Mouse (Mus musculus) T-cell, adult 2 months (primary cell): Measurements from ENCODE around the gene Fam173a.
"Not testable (repeated sequence)": the region's sequence is repeated elsewhere in the genome, so short reads cannot be mapped to it uniquely, and the experiment has no call there.

ENCODE experiments used
- DNase-seq: peaks from one replicate; pipeline ENCODE4 v3.0.0; 2022; ENCODE audit warnings: low spot score

Fam173a gene

DNA sequence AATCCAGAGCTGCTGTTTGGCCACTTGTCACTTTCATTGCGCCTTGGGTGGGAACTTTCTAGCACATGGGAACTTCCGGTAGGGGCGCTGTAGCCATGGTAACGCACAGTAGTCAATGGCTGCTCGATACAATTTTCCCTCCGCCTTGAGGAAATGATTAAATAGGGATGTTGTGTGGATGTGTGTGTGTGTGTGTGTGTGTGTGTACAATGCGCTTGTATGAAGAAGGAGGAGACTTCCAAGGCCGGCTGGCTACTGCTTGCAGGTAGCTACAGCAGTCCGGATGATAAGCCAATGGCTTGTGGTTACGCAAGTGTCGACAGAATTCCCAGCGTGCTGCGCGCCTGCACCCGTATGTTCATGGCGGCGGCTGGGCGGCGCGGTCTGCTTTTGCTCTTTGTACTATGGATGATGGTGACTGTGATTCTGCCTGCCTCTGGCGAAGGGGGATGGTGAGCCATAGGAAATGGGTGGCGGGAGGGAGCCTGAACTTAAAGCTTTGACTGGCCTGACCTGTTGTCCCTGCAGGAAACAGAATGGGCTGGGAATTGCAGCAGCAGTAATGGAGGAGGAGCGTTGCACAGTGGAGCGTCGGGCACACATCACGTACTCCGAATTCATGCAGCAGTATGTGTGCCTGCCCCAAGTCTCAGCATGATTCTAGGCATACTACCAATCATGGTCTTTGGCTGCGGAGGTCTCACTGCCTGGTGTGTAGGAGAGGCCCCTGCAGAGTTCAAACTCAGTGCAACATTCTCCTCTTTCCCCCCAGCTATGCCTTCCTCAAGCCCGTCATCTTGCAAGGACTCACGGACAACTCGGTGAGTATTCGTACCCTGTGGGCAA, 36.2 kb upstream of the Fam173a start, which contains the start of gene Jmjd8:
Gene Jmjd8, plus strand, starts transcription at position 156 of the 846 bp plus-strand sequence.
- DNase-seq, result peak; percentile 73

GRCm38 (mm10) chr17:25828223-25828594, 35.5 kb upstream of the Fam173a start:
- DNase-seq, result no peak

DNA sequence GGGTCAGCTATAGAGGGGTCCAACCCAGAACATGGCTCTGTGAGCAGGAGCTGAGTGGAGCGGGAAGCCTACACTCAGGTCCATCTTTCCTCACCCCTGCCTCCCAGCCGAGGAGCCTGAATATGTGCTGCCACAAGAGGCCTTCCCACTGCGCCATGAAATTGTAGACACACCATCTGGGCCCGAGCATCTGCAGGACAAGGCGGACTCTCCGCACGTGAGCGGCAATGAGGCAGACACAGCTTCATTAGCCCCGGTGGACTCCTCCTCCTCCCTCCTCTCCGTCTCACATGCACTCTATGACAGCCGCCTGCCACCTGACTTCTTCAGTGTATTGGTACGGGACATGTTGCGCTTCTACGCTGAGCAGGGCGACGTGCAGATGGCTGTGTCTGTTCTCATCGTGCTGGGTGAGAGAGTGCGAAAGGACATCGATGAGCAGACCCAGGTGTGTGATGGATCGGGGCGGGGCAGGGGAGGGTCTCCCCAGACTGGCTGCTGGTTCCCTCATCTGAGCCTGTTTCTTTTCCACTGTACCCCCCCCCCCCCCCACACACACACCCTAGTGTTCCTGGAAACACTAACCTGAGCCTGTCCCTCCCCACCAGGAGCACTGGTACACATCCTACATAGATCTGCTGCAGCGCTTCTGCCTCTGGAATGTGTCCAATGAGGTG, 35.0 kb upstream of the Fam173a start:
- no peak for DNase-seq

- no peak for DNase-seq
Measured at GRCm38 (mm10) chr17:25827011-25827410, 34.3 kb upstream of the Fam173a start.

GRCm38 (mm10) chr17:25825984-25826570, 33.4 kb upstream of the Fam173a start:
- DNase-seq, result no peak

GRCm38 (mm10) chr17:25825311-25825710, 32.6 kb upstream of the Fam173a start:
- DNase-seq, result no peak

- DNase-seq, result no peak
Measured at GRCm38 (mm10) chr17:25824362-25825142, 31.9 kb upstream of the Fam173a start.

DNA sequence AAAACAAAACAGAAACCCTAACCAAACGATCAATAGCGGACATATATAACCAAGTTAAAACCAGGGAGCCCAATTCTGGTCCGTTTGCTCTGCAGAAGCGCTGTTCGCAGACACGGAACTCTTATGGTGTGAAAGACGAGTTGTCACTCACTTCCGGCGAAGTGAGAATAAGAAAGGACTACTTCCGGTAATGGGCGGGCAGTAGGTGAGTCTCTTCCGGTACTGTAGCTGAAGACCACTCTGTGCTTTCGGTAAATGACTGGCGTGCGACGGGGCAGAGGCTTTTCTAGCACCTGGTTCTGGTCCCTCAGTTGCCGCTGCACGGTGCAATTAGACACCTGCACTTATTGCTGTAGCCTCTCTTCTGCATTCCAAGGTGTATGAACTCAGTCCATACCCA, 30.8 kb upstream of the Fam173a start, which contains the start of gene Wdr24:
Gene Wdr24, plus strand, starts transcription at position 176 of the 400 bp plus-strand sequence.
- DNase-seq, result peak; percentile 82

DNA sequence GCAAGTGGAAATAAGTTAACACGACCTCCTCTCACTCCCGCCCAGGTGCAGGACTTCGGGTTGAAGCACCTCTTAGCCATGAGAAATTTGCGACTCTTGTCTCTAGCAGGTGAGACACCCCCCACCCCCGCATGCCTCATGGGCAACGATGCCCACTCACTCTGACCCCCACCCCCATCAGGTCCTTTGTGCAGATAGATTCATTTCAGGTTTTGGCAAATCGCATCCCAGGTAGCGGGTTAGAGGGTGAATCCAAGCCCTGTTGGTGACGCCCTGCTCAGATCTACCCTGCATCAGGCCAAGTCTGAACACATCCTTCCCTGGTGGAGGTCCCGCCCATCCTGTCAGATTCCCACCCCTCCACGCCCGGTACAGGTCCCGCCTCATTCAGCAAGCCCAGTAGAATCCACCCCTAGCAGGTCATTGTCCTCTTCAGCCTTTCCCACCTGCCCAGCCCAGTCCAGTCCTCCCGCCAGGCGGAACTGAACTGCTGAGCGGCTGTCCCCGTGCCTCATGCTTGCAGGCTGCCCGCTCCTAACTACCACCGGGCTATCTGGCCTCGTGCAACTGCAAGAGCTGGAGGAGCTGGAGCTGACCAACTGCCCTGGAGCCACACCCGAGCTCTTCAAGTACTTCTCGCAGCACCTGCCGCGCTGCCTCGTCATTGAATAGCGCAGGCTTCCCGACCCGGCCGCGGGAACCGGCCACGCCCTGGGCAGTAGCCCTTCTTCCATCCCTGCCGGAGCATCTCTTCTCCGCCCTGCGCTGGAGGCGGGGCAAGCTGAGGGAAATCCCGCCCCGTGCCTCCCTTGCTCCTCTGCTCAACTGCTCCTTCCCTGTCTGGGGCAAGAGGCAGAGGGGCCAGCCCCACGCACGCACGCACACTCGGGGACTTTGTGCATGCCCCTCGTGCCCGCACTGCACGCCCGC, 26.4 kb upstream of the Fam173a start:
- DNase-seq, result no peak

DNA sequence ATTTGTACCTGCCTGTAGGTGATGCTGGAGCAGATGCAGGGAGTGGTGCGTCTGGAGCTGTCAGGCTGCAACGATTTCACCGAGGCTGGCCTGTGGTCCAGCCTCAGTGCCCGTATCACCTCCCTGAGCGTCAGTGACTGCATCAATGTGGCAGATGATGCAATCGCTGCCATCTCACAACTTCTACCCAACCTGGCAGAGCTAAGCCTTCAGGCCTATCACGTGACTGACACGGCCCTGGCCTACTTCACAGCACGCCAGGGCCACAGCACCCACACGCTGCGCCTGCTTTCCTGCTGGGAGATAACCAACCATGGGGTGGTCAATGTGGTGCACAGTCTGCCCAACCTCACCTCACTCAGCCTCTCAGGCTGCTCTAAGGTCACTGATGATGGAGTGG, 25.0 kb upstream of the Fam173a start:
- DNase-seq, result no peak

DNA sequence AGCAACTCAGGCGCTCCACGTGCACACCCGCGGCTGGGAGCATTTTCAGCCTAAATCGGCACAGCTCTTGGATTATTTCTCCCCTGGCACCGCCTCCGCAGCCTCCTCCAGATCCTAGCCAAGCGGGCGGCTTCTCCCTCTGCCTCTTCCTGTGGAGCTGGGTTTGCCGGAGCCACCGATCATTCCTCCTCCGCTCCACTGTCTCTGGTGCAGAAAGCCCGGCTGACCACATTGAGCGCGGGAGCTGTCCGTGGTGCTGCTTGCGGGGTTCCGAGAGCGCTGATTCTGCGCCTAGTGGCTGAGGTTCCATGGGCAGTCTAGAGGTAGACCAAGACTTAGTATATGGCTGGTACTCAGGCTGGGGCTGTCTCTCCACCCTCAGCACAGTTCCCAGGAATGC, 20.8 kb upstream of the Fam173a start:
- peak; percentile 69 for DNase-seq

DNA sequence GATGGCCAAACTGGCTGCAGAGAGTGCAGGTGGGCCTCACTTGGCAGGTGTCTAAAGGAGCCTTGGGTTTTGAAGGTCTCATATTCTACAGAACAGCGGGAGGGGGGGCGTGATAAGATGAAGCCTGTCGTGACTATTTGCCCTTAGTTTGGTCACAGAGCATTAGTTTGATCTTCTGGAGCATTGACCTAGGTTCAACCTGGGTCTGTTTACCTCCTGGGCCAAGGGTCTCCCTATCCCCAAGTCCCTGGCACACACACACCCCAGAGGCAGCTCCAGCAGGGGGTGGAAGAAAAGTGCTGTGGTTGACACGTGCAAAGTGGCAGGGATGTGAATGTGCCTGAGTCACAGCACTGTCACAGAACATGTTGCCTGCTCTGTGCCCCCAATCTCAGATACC, 18.2 kb upstream of the Fam173a start:
- no peak for DNase-seq

- no peak for DNase-seq
Measured at GRCm38 (mm10) chr17:25809606-25810340, 17.1 kb upstream of the Fam173a start.

- peak; percentile 23 for DNase-seq
Measured at GRCm38 (mm10) chr17:25808789-25809605, 16.3 kb upstream of the Fam173a start, which contains the start of gene Fbxl16. Gene Fbxl16, plus strand, starts transcription at chr17:25809085.

DNA sequence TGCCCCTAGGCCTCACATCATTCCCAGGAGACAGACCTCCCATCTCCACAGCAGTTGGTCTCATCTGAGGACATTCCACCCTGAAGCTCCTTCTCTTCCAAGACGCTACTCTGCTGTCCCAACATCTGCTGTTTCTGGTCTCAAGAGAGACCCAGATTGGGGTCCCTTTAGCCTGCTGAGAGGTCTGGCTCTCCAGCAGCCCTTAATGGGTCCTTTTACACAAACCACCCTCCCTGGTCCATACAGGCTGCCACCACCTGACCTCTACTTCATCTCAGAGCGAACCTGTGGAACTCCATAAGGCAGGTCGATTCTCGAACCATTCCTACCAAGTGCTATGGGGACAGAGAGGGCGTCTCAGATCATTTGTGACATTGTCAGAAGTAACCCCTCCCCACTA, 15.3 kb upstream of the Fam173a start:
- no peak for DNase-seq

DNA sequence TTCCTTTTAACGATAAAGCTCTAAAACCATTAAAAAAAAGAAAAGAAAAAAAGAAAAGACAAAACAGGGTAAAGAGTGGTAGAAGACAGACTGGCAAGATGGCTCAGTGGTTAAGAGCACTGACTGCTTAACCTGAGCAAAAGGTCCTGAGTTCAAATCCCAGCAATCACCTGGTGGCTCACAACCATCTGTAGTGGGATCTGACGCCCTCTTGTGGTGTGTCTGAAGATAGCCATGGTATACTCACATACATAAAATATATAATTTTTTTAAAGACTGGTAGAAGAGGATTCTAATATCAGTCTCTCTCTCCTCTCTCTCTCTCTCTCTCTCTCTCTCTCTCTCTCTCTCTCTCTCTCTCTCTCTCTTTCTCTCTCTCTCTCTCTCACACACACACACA, 14.8 kb upstream of the Fam173a start:
- not testable (repeated sequence) for DNase-seq

GRCm38 (mm10) chr17:25806507-25806906, 13.8 kb upstream of the Fam173a start:
- DNase-seq, result no peak

DNA sequence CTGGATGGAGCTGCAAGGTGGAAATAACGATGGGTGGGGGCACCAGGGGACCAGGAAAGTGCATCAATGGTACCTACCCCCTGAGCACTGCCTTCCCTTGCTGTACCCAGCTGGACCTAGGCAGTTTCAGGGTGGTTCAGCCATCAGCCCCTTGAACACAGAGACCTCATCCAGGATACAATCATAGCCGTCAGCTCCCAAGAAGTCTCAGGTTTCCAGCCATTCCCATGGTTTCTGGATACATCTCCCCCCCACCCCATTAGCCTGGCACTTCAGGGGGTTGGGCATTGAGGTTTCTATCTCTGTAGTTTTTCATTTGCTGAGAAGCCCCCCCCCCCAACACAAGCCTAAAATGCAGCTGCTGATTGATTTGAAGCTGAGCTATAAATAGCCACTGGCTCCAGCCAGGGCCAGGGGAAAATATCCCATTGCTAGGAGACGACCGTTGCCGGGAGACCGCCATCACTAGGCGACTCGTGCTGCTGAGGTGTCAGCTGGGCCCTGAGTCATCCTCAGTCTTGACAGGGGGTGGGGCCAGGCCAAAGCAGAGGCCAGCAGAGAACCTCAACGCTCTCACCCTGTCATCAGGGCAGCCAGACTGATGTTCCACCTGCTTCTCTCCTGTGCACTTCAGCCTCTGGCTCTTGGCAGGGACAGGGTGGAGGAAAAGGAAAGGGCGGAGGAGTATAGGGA, 10.3 kb upstream of the Fam173a start:
- DNase-seq, result no peak

GRCm38 (mm10) chr17:25801029-25801428, 8.3 kb upstream of the Fam173a start:
- peak; percentile 82 for DNase-seq
